Mouse (Mus musculus): ENCODE data around the gene Nfia.

- TF ChIP-seq HCFC1 (IDR thresholded peaks at IDR 0.05; ENCODE audit: borderline replicate concordance, insufficient read depth, low read length) (no peak), ZC3H11A (IDR thresholded peaks at IDR 0.05; ENCODE audit: borderline replicate concordance, low read depth, low read length) (no peak), CHD2 (IDR thresholded peaks at IDR 0.05; ENCODE audit: low read depth, low read length) (no peak), ZNF384 (IDR thresholded peaks at IDR 0.05; ENCODE audit: low read depth, low read length) (no peak)
These were observed 14.5 kb upstream of the Nfia start for GRCm38 (mm10) chr4:97757978-97758461.

All from ES-E14 (cell line).